Mouse (Mus musculus): ENCODE results near the gene Ugt1a1.

DNA sequence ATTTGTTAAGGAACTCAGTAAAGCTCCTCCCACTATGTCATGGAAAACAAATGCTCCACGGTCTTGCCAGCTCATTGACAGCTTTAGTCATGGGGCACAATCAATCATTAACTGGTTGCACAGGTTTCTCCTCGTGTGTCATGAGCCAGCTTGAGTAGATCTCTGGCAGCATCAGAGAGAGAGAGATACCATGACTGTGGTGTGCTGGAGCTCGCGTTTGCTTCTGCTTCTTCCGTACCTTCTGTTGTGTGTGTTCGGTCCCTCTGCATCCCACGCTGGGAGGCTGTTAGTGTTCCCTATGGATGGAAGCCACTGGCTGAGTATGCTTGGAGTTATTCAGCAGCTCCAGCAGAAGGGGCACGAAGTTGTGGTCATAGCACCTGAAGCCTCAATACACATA, at the start of gene Ugt1a1:
- no peak for TF ChIP-seq POLR2A (IDR thresholded peaks at IDR 0.05; ENCODE audit: extremely low read depth, insufficient read depth, low read length)
- no peak for TF ChIP-seq CTCF (IDR thresholded peaks at IDR 0.05; ENCODE audit: low read depth, low read length)

Data from liver, adult 2 months (tissue).